In the genomic region with DNA sequence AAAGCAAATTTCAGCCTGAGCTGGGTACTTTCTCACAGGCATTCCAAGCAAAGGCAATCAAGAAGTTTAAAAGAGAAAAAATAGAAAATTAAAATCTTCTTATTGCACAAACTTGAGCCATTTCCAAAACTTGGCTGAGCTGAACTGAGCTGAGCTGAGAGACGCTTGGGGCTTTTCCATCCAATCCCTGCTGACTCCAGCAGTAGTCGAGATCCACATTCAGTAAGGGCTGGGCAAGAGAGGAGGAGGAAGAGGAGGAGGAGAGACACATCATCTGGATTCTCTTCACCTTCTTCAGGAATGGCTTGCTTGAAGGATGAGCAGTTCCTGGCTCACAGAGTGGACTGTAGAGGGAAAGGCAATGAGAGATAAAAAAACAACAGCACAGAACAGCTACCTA, we compare ENCODE assay signal across 22 mouse cellular contexts.
"Had no signal": no experiment of that assay in that cellular context is flagged by ENCODE, and none has a peak within 500 bp of the region (broad histone marks: within the 10 kb centered on the region; RNA-seq: fewer than 3 reads in every experiment).

No protein-coding gene starts in this region.

- H3K36me3 ChIP-seq: liver, embryonic 12.5 days; midbrain, embryonic 10.5 days; midbrain, embryonic 12.5 days; neural tube, embryonic 13.5 days; neural tube, embryonic 15.5 days; stomach, embryonic 15.5 days had no signal

- H3K9ac ChIP-seq: liver, embryonic 12.5 days; liver, embryonic 14.5 days; midbrain, embryonic 12.5 days; neural tube, embryonic 13.5 days; neural tube, embryonic 15.5 days; stomach, embryonic 15.5 days had no signal

- DNase-seq: lung, adult 2 months; lung, postnatal 4 days; midbrain, embryonic 14.5 days; retina, postnatal 1 day; right cerebral cortex, adult 18-20 months; right cerebral cortex, postnatal 25 days; right cerebral cortex, postnatal 4 days; spleen, adult 18-20 months; thymus, adult 18-20 months; thymus, postnatal 14 days; thymus, postnatal 36 days had no signal

- H3K4me1 ChIP-seq: liver, embryonic 12.5 days; midbrain, embryonic 10.5 days; midbrain, embryonic 12.5 days; neural tube, embryonic 13.5 days; neural tube, embryonic 15.5 days; stomach, embryonic 15.5 days had no signal

- H3K4me3 ChIP-seq: liver, embryonic 12.5 days; midbrain, embryonic 10.5 days; midbrain, embryonic 12.5 days; myocyte; neural tube, embryonic 13.5 days; neural tube, embryonic 15.5 days; stomach, embryonic 15.5 days had no signal

- H3K9me3 ChIP-seq: liver, embryonic 12.5 days; midbrain, embryonic 10.5 days; midbrain, embryonic 12.5 days; neural tube, embryonic 13.5 days; neural tube, embryonic 15.5 days; stomach, embryonic 15.5 days had no signal

- H3K27ac ChIP-seq: liver, embryonic 12.5 days; liver, embryonic 14.5 days; midbrain, embryonic 10.5 days; midbrain, embryonic 12.5 days; neural tube, embryonic 13.5 days; neural tube, embryonic 15.5 days; stomach, embryonic 15.5 days; stomach, postnatal 0 days had no signal

- H3K27me3 ChIP-seq: liver, embryonic 12.5 days; midbrain, embryonic 12.5 days; neural tube, embryonic 13.5 days; neural tube, embryonic 15.5 days; stomach, embryonic 15.5 days had no signal

- ATAC-seq: liver, embryonic 12.5 days; lung, postnatal 0 days; midbrain, embryonic 16.5 days had no signal

- H3K4me2 ChIP-seq: liver, embryonic 12.5 days; midbrain, embryonic 12.5 days; neural tube, embryonic 13.5 days; neural tube, embryonic 15.5 days; stomach, embryonic 15.5 days had no signal
